Mouse (Mus musculus) liver (tissue): ENCODE results near the gene Rnf208.
"Not testable (repeated sequence)": the region's sequence is repeated elsewhere in the genome, so short reads cannot be mapped to it uniquely, and the experiment has no call there.

Experiments
- DNase-seq: peaks from one replicate; pipeline ENCODE4 v3.0.0-alpha.2; 2020; ENCODE audit warnings: mixed read lengths

The Rnf208 gene

DNA sequence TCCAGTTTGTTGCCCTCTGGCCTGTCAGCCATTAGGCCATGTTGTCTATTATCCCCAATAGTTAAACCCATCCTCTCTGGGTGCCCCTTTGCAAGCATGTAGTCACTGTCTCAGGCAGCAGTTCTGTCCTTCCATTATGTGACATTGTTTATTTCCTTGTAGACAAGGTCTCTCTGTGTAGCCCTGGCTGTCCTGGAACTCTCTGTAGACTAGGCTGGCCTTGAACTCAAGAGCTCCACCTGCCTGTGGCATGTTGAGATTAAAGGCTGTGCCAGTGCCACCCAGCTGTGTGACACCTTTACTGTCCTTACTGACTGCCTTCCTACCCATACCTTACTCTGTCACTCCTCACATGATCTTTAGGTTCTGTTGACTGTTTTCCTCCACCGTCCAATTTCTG is 10.3 kb downstream of the Rnf208 start:
- DNase-seq = no peak

DNA sequence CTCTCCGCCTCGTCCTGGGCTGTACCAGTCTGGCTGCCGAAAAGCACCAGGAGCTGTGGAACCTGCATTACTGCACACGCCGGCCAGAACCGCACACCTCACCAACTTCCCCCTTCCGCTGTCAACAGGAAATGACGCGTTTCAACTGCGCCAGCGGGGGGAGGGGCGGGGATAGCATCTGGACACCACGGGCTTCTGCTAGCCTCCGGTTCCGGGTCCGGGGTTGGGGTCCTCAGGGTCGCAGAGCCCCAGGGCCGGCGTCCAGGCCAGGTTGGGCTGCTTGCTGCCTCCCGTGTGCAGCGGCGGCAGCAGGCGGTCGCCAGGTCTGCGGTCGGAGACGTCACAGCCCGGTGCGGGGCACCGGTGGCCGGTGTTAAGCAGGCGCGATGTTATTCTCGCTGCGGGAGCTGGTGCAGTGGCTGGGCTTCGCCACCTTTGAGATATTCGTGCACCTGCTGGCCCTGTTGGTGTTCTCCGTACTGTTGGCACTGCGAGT is 13.3 kb downstream of the Rnf208 start, which contains the start of gene Tmem203:
TSS of gene Tmem203 (plus strand) at position 156 of the 496 bp plus-strand sequence.
- DNase-seq = peak; percentile 92

DNA sequence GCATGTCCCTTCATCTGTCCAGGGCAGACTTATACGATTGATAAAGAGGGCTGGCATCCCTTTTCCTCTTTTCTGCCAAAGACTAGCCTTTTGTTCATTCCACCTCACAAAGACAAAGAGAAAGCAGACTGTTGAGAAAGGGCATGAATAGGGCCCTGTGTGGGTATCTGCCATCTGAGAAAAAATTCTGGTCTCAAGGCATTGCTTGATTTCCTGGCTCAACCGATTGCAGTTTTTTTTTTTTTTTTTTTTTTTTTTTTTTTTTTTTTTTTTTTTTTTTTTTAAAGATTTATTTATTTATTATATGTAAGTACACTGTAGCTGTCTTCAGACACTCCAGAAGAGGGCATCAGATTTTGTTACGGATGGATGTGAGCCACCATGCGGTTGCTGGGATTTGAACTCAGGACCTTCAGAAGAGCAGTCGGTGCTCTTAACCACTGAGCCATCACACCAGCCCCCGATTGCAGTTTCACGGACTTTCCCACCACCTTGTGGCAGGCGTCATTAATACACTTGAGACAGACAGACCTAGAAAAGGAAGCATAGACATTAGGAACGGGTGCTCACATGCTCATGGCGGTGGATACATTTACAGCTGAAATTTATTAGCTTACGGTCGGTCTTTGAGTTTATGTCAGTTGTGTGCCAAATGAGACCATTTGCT is 14.5 kb downstream of the Rnf208 start:
- peak; percentile 59 for DNase-seq

DNA sequence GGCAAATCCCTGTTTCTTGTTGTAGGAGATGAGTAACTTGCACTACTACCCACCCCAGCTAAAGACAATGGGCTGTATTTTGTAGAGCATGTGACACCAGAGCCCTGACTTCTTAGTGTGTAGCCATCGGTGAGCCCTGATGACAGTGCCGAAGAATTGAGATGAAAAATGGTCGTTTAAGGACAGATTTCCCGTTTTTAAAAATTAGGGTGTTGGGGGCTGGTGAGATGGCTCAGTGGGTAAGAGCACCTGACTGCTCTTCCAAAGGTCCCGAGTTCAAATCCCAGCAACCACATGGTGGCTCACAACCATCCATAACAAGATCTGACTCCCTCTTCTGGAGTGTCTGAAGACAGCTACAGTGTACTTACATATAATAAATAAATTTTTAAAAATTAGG is 15.2 kb downstream of the Rnf208 start:
- DNase-seq = not testable (repeated sequence)

DNA sequence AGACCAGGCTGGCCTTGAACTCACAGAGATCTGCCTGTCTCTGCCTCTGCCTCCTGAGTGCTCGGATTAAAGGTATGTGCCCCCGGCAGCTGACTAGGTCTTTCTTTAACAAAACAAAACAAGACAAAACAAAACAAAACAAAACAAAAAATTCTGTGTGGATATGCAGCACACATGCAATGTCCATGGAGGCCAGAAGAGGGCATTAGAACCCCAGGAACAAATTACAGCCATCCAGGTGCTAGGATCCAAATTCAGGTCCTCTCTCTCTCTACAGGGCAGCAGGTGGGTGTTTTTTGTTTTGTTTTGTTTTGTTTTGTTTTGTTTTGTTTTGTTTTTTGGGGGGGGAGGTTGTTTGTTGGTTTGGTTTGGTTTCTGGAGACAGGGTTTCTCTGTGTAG is 16.8 kb downstream of the Rnf208 start:
- no peak for DNase-seq

DNA sequence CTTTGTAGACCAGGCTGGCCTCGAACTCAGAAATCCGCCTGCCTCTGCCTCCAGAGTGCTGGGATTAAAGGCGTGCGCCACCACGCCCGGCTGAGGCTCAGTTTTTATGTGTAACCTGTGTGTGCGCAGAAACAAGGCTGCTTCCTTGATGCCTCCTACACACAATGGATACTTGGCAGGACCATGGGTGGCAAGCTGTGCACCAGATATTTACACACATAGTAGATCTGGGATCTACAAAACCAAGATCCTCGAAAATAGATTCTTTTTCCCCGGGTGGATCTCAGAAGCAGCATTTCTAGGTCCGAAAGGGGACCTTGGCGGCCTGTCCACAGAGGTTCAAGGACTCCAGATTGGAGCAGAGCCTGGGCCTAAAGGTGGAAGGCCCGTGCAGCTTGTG is 19.8 kb downstream of the Rnf208 start:
- DNase-seq = no peak

DNA sequence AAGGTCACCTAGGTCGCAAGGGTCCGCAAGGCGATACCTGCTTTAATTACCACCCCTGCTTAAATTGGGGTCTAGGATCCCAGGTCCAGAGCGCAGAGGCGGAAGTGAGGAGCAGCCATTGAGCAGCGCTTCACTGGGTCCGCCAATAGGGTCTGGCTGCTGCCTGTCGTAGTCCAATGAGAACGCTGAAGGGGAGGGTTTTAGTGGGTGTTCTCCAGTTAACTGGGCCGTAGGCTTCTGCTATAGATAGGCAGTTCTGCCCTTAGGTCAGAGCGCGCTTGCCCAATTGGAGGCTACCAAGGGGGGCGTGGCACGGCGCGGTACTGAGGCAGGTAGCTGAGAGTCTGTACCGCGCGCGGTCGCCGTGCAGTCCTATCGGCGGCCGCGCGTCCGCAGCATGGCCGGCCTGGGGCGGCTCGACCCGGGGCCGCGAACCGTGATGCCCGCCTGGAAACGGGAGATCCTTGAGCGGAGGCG is 20.3 kb downstream of the Rnf208 start, which contains the start of gene Tprn:
TSS of gene Tprn (plus strand) at position 328 of the 477 bp plus-strand sequence.
- DNase-seq = peak; percentile 98

DNA sequence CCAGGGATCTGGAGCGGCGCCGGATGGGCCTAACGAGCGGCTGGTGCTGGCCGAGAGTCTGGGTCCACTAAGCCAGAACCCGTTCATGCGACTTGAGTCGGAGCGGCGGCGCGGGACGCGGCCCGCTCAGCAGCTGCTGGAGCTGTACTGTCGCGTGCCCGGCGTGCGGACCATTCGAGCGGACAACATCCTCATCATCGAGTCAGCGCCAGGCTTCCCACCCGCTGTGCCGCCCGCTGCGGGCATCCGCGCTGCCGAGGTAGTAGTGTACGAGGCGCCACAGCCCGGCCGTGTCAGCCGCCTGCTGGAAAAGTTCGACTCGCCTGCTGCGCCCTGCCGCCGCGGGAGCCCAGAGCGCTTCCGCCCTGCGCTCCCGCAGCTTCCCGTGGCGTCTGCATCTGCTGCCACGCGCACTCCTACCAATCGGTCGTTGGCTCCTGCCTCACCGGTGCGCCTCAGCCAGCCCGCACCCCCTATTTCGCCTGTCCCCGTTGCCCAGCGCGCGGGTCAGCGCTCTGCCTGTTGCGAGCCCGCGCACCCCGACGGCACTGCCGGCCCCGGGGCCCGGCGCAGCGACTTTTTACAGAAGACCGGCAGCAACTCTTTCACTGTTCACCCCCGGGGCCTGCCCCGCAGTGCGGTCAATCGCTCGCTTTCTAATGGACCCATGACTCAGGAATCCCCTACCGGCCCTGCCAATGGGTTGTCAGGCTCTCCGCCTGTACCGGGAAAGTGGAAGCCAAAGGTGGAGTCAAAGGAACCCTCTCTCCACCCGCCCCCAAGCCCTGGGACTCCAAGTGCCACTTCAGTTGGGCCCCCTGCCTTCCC is 21.0 kb downstream of the Rnf208 start:
- peak; percentile 54 for DNase-seq

DNA sequence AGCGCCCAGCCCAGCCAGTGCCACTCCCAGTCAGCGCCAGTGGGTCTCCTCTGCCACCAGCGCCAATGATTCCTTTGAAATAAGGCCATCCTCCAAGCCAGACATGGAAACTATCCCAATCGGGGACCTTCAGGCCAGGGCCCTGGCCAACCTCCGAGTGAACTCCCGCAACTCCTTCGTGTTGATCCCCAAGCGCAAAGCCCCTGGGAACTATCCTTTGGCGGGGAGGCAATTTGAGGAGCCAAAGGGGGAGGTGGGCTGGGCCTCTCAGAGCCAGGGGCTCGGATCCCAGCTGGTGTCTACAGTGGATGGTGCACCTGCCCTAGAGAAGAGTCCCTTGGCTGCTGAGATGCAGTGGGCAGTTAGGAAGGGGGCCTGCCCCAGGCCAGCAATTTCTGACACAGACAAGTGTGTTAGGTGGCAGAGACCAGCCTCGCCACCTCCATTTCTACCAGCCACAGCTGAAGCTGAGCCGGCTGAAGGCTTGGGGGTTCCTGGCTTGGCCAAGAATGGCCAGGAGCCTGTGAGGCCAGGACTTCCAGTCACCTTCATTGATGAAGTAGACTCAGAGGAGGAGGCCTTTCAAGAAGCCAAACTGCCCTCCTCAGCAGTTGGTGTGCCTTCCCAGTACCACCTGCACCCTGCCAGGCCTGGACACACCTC is 21.7 kb downstream of the Rnf208 start:
- no peak for DNase-seq

DNA sequence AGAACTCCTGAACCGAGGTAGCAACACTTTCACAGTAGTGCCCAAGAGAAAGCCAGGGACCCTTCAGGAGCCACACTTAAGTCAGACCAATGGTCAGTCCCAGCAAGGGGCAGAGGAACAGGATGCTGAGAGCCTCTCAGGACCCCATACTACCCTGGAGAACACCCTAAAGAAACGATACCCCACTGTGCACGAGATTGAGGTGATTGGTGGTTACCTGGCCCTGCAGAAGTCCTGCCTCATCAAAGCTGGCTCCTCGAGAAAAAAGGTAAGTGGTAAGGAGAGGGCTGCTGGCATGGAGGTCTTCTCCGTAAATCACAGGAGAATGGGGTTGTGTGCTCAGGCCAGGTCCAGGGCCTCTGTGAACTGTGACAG is 22.2 kb downstream of the Rnf208 start:
- no peak for DNase-seq

DNA sequence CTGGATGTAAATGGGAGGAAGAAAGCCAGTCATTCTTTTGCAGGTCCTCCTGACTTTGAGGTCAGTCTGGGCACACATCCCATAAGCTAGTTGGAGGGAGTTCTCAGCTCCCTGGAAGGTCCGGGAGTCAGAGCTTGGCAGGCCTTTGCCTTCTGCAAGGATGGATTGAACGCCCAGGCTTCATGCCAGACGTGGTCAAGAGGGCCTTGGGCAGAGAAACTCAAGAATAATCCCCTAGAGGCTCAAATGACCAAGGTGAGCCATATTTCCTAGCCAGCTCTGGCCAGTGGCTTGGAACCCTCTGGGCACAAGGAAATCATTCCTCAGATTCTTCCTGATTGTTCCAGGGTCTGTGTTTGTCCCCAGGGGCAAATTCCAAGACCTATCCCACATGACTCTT is 22.8 kb downstream of the Rnf208 start:
- no peak for DNase-seq

DNA sequence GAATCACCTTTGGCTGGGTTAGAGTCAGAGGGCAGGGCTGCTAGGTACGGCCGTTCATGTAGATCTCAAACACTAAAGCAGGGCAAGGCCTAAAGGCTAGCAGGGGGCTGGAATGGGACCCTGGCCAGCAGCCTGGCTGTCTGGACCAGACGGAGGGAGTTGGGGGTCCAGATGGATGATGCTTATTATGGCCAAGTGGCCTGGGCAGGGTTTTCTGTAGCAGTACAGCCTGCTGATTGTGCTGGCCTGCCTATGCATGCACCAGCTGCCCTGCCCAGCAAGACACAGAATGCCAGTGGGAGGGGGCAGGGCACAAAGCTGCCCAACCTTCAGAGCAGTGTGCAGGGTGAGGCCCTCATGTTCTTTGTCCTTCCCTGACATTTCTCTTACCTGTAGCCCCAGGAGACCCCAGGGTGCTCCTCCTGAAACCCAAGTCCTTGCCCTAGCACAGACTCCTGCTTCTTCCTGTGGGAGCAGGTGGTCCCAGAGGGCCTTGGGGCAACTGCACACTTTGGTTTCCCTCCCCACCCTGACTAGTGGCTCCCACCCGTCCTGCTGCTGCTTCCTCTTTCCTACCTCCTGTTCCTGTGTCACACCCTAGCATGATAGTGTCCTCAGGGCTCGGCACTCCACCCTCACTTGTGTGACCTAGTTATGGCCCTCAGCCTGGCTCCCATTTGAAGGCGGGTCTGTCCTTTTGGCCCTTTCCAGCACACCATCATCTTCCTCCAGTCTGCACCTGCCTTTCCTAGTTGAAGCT is 24.0 kb downstream of the Rnf208 start:
- DNase-seq = peak; percentile 47

DNA sequence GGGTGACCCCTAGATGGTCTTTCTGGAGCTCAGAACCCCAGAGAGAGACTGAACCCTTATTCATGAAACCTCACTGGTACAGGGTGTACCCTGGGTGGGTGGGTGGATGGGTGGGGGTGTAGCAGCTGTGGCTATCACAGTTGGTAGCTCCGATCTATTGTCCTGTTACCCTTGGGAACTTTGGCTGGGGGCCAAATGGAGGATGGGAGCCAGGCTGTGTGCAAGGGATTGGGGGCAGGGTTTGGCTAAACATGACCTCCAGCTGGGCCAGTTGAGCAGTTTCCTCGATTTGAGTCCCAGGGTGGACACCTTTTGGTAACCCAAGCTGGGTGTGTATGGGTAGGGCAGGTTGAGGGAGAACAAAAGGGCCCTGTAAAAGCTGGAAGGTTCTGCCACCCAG is 24.7 kb downstream of the Rnf208 start:
- peak; percentile 51 for DNase-seq

DNA sequence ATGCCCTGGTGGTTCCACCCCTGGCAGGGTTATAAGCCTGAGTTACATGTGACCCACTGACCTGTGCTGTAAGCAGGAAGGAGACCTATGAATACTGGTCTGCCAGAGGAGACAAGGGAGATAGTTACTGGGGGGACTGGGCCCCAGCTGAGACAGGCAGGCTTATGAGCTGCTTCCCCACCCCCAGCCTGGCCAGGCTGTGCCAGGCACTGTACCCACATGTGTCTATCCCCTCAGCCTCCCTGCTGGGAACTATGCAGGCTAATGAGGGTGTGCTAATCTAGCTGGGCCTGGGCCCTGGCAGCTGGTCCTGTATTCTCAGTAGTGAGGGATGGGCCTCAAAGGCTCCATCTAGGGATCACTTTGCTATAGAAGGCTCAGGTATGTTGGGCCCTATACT is 25.2 kb downstream of the Rnf208 start:
- DNase-seq = no peak

DNA sequence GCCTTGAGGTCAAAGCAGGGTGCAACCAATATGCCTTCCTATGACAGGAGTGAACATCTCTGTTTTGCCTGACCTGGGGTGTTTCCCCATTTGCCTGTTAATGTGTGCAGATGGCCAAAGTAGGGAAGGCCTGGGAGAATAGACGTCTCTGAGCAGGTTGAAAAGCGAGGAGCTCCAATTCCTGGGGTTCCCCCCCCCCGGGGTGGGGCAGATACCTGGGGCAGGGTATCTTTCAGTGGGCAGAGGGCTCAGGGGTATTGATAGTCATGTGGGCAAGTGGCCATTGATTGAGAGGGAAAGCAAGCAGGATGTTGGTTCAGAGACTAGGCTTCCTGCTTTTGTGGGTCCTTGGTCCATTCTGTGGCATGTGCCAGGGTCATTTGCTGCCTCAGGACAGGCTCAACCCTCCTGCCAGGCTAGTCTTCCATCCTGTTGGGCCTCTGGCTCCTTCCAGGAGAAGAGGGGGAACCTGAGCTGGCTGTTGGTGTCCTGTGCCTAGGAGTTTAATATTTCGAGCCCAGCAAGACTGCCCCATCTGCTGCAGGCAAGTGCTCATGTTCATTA is 25.8 kb downstream of the Rnf208 start:
- DNase-seq = no peak

DNA sequence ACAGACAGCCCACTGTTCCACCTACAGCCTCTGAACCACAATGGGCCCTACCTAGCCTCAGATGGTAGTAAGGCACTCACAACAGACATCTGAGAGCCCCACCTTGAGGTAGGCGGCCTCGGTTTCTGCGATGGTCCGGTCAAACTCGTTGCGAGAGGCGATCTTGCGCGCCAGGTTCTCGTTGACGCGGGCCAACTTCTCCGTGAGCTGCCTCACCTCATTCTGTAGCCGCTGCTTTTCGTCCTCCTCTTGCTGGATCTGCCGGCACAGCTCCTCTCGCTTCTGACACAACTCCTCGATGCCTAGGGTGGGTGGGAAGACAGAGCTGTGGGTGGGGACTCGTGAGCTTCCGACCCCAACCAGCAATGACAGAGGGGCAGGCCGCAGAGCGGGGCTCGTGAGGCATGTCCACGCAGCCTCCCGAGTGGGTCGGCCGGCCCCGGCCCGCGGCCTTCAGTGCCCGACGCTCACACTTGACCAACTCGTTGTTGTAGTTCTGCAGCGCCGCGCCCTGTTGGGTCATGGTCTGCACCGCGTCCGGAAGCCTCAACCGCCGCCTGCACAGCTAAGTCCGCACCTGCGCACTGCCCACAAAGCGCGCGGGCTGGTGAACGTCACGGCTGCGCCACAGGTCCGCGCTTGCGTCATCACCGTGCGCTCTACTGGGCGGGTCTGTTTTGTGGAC is 29.9 kb downstream of the Rnf208 start, which contains the start of the genes Ssna1 and Anapc2:
TSS of gene Ssna1 (minus strand) at position 612 of the 685 bp plus-strand sequence.
TSS of gene Anapc2 (plus strand) at position 652 of the 685 bp plus-strand sequence.
- DNase-seq = peak; percentile 98

DNA sequence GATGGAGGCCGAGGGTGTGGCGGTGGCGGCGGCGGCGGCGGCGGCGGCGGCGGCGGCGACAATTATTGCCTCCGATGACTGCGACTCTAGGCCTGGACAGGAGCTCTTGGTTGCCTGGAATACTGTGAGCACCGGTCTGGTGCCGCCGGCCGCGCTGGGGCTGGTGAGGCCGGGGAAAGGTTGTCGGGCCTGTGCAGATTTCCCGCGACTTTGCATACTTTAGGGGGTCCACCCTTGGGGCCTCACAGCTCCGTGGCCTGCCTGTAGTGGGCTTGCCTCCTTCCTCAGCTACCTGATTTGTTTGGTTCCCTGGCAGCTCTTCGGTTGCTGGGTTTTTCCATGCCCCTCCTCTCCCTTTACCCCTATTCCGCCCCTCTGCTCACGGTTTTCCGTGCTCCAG is 30.5 kb downstream of the Rnf208 start:
- no peak for DNase-seq

DNA sequence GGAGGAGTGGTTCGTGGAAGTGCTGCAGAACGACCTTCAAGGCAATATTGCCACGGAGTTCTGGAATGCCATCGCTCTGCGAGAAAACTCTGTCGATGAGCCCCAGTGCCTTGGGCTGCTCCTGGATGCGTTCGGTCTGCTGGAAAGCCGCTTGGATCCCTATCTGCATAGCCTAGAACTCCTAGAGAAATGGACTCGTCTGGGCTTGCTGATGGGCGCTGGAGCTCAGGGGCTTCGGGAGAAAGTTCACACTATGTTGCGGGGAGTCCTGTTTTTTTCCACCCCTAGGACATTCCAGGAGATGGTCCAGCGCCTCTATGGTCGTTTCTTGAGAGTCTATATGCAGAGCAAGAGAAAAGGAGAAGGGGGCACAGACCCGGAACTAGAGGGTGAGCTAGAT is 31.0 kb downstream of the Rnf208 start:
- DNase-seq = no peak

DNA sequence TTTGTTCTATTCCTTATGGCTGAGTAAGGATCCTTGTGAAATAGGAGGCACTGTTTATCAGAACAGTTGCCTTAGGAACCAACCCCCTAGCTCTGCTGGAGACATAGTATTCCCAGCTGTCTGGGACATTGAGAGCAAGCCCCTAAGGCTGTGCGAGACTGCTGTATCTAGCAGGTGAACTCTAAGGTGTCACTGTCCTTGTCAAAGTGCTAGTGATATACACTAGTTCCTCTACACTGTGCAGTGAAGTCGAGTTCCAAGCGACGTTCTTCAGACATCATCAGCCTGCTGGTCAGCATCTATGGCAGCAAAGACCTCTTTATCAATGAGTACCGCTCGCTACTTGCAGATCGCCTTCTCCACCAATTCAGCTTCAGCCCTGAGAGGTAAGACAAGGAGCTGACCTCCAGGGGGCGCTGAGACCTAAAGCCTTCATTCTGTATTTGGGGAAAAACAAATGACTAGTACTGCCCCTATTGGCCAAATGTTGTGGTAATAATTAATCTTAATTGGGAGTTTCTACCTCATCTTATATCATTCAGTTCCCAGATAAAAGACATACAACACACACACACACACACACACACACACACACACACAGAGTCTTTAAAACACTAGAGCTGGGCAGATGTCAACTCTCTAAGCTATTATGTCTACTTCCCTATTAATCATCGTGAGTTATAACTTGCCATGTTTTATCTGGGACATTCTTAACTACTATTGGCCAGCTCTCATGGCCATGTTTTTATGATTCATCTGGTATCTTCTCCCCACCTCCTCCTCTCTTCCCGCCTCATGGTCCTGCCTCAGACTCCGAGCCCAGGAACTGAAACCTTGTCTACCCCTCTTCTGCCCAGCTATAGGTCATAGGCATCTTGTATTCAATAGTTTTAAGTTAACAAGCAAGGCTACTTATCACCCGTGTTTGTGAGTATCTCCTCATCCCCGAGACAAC is 37.1 kb downstream of the Rnf208 start:
- DNase-seq = peak; percentile 80

DNA sequence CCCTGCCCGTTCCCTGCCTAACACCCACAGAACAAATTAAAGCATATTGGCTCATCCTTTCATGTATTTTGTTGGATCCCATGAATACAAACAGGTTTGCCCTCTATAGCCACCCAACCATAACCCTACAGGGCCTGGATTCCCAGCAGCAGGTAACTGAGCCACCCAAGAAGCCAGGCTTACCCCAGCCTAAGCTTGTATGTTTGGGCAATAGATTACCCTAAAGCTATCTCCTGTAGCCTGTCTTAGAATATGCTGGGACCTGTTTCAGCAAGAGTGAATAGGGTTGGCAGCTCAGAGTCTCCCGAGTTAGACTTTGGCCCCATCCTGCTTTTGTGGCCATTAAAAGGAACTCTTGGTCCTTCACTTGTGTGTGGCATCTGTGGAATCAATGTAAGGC is 43.5 kb downstream of the Rnf208 start:
- no peak for DNase-seq
